Mouse (Mus musculus): ENCODE data around the gene Sorbs1. TPM values are rescaled to one million over a fixed set of nuclear protein-coding genes. Genes with fewer than 3 reads are reported as not detected.

Gene Sorbs1
- polyA plus RNA-seq, 1 experiment from 2014 or later = 111 TPM

DNA sequence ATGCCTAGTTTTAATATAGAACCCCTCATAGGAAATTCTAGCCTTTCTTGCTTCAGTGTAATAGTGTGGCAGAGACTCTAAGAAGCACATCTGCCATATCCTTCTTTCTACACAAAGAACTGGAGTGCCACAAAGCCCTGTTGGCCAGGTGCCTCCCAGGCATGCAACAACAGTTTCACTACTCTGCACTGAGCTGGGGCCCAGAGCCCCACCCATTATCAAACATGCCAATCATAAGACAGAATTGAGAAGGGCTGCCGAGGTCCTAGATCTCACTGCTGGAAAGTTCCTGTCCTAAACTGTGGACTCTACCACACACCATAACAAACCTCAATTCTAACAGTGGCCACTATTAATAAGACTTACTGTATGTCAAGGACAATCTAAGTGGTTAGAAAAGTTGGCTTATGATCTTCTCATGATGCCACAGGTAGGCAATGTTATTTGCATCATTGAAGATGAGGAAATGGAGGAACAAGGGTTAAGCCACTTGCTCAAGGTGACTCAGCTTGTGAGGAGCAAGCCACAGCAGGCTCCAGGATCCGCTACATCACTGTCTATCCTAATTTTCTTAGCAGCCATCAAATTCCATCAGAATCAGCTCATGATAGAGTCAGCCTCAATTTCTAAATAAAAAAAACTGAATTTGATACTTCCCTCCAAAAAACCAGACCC is 257.1 kb downstream of the Sorbs1 start:
- Histone ChIP-seq H3K4me3 (ENCODE audit: low read depth, low read length) (no peak overlapping the region), H3K9ac (ENCODE audit: low read length) (no peak overlapping the region), H3K4me1 (replicated peaks; ENCODE audit: control insufficient read depth, insufficient read depth) (no peaks in the 10 kb centered on the region; the same call in 1 of the 2 replicates), H3K27me3 (ENCODE audit: control insufficient read depth, insufficient read depth, low read length) (no peaks in the 10 kb centered on the region), H3K9me3 (ENCODE audit: control insufficient read depth, low read length) (no peaks in the 10 kb centered on the region), H3K4me2 (replicated peaks; ENCODE audit: low read depth) (no peak overlapping the region), H3K27ac (replicated peaks) (peak overlapping the region; percentile 2; the same call in 1 of the 2 replicates), H3K36me3 (ENCODE audit: control insufficient read depth, insufficient read depth, low read length) (no peaks in the 10 kb centered on the region)
- DNase-seq (ENCODE audit: low spot score) (peak; percentile 43), ATAC-seq (ENCODE audit: low FRiP score, low TSS enrichment) (0 out of 2 replicates have a peak, but pooled peaks have one; percentile 33)
- WGBS = 45% methylated on average over 2 of the region's 2 CpGs
- no peak for TF ChIP-seq EP300 (optimal IDR thresholded peaks at IDR 0.05)
- no peak for TF ChIP-seq CTCF (IDR thresholded peaks at IDR 0.05; ENCODE audit: low read depth)

- no peak for ATAC-seq (ENCODE audit: low FRiP score, low TSS enrichment)
- no peaks in the 10 kb centered on the region for H3K27me3 ChIP-seq (ENCODE audit: control insufficient read depth, insufficient read depth, low read length)
- 23% methylated on average over 1 of the region's 1 CpGs for WGBS
- H3K4me2 ChIP-seq (replicated peaks; ENCODE audit: low read depth) = no peak overlapping the region
- H3K9me3 ChIP-seq (ENCODE audit: control insufficient read depth, low read length) = no peaks in the 10 kb centered on the region
- H3K4me3 ChIP-seq (ENCODE audit: low read depth, low read length) = no peak overlapping the region
- no peaks in the 10 kb centered on the region for H3K36me3 ChIP-seq (ENCODE audit: control insufficient read depth, insufficient read depth, low read length)
- no peaks in the 10 kb centered on the region; the same call in 1 of the 2 replicates for H3K4me1 ChIP-seq (replicated peaks; ENCODE audit: control insufficient read depth, insufficient read depth)
- no peak overlapping the region for H3K9ac ChIP-seq (ENCODE audit: low read length)
- peak overlapping the region; percentile 1; the same call in 1 of the 2 replicates for H3K27ac ChIP-seq (replicated peaks)
- no peak for DNase-seq (ENCODE audit: low spot score)
- TF ChIP-seq CTCF (IDR thresholded peaks at IDR 0.05; ENCODE audit: low read depth) (no peak), EP300 (optimal IDR thresholded peaks at IDR 0.05) (no peak)
These were observed 258.0 kb downstream of the Sorbs1 start for GRCm38 (mm10) chr19:40255561-40255960.

DNA sequence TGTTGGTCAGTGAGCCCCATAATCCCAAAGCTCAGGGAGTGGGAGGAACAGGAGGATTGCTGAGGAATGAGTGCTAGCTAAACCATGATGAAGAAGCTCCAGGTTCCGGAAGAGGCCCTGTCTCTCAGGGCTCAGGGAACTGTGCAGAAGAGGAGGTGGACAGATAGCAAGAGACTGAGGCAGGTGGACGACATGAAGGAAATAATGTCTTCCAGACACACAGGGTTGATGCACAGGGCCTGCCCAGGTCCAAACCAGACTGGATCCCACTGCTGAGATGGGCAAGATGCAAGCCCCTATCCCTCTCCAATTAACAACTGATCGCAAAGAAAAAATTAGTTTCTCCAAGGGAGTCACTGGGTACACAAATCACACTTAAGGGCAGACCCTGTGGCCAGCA is 258.8 kb downstream of the Sorbs1 start:
- WGBS = 94% methylated on average over 3 of the region's 3 CpGs

DNA sequence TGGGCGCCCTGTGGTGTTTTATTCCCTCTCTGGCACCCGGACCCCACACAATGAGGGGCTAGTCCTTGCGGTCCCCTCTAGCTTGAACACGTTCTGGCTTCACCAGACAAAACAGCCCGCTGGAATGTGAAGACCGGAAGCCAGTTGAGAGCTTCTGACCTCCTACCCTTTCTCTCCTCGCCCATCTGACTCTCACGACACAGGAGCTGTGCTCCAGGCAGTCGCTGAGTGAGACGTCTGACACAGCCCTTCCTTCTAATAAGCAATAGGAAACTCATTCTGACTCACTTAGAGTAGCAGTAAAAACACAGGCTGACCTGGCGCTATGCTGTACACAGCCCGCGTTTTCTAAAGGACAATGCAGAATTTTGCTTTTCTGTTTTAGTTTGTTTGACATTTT is 259.8 kb downstream of the Sorbs1 start:
- no peak overlapping the region for H3K9ac ChIP-seq (ENCODE audit: low read length)
- H3K4me2 ChIP-seq (replicated peaks; ENCODE audit: low read depth) = no peak overlapping the region
- H3K27ac ChIP-seq (replicated peaks) = peak overlapping the region; percentile 0
- H3K27me3 ChIP-seq (ENCODE audit: control insufficient read depth, insufficient read depth, low read length) = no peaks in the 10 kb centered on the region
- no peaks in the 10 kb centered on the region for H3K9me3 ChIP-seq (ENCODE audit: control insufficient read depth, low read length)
- ATAC-seq (ENCODE audit: low FRiP score, low TSS enrichment) = peak; percentile 50
- TF ChIP-seq CTCF (IDR thresholded peaks at IDR 0.05; ENCODE audit: low read depth) = no peak
- no peak for TF ChIP-seq EP300 (optimal IDR thresholded peaks at IDR 0.05)
- WGBS = 44% methylated on average over 13 of the region's 13 CpGs
- no peak for DNase-seq (ENCODE audit: low spot score)
- H3K36me3 ChIP-seq (ENCODE audit: control insufficient read depth, insufficient read depth, low read length) = no peaks in the 10 kb centered on the region
- no peaks in the 10 kb centered on the region; the same call in 1 of the 2 replicates for H3K4me1 ChIP-seq (replicated peaks; ENCODE audit: control insufficient read depth, insufficient read depth)
- H3K4me3 ChIP-seq (ENCODE audit: low read depth, low read length) = no peak overlapping the region

More for the DNA sequence above, 258.8 kb downstream of the Sorbs1 start:
- Histone ChIP-seq H3K9me3 (ENCODE audit: control insufficient read depth, low read length) (no peaks in the 10 kb centered on the region), H3K27ac (replicated peaks) (peak overlapping the region; percentile 0), H3K36me3 (ENCODE audit: control insufficient read depth, insufficient read depth, low read length) (no peaks in the 10 kb centered on the region), H3K27me3 (ENCODE audit: control insufficient read depth, insufficient read depth, low read length) (no peaks in the 10 kb centered on the region), H3K4me1 (replicated peaks; ENCODE audit: control insufficient read depth, insufficient read depth) (no peaks in the 10 kb centered on the region; the same call in 1 of the 2 replicates), H3K4me2 (replicated peaks; ENCODE audit: low read depth) (no peak overlapping the region), H3K9ac (ENCODE audit: low read length) (no peak overlapping the region), H3K4me3 (ENCODE audit: low read depth, low read length) (no peak overlapping the region)
- DNase-seq (ENCODE audit: low spot score) (no peak), ATAC-seq (ENCODE audit: low FRiP score, low TSS enrichment) (no peak)
- TF ChIP-seq CTCF (IDR thresholded peaks at IDR 0.05; ENCODE audit: low read depth) (no peak), EP300 (optimal IDR thresholded peaks at IDR 0.05) (no peak)

DNA sequence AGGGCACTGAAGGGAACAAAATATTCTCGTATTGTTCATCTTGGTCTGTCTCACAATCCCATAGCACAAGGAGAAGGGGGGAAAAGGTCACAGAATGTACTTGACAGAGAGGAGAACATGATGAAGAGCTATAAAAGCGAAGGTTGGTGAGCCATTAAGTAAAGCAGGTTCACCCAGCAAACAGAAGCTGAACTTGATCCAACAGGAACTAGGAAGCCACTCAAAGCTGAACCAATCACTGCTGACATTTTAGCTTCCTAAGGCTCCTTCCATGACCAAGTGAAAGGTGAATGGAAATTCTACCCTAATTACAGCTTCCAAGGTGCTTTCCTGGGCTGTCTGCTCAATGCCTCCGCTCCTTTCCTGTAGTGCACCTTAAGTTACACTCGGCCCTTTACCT is 262.5 kb downstream of the Sorbs1 start:
- Histone ChIP-seq H3K9ac (ENCODE audit: low read length) (no peak overlapping the region), H3K27ac (replicated peaks) (peak overlapping the region; percentile 63), H3K27me3 (ENCODE audit: control insufficient read depth, insufficient read depth, low read length) (no peaks in the 10 kb centered on the region), H3K9me3 (ENCODE audit: control insufficient read depth, low read length) (no peaks in the 10 kb centered on the region), H3K4me2 (replicated peaks; ENCODE audit: low read depth) (no peak overlapping the region), H3K4me3 (ENCODE audit: low read depth, low read length) (no peak overlapping the region), H3K4me1 (replicated peaks; ENCODE audit: control insufficient read depth, insufficient read depth) (no peaks in the 10 kb centered on the region; the same call in 1 of the 2 replicates), H3K36me3 (ENCODE audit: control insufficient read depth, insufficient read depth, low read length) (no peaks in the 10 kb centered on the region)
- no peak for TF ChIP-seq CTCF (IDR thresholded peaks at IDR 0.05; ENCODE audit: low read depth)
- no peak for TF ChIP-seq EP300 (optimal IDR thresholded peaks at IDR 0.05)
- WGBS = 84% methylated on average over 4 of the region's 4 CpGs
- ATAC-seq (ENCODE audit: low FRiP score, low TSS enrichment) (peak; percentile 30; the same call in 1 of the 2 replicates), DNase-seq (ENCODE audit: low spot score) (no peak)

DNA sequence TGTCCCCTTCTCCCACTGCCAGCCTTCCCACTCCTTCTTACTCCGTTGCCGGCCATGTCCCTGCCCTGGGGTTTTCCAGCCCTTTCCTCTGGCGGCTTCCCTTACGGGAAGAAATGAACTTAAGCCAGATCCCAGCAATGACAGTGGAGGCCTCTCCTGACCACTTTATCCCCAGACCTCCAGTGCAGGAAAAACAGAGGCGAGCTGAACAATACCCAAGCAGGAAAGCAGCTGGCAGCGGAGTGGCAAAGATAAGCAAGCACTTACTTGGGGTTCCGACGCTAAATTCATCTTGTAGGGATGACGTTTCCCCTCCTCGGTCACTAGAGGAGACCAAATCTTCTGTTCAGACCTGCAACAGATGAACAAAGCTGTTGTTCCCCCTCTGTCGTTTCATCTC is 264.2 kb downstream of the Sorbs1 start:
- no peak for DNase-seq (ENCODE audit: low spot score)
- 65% methylated on average over 11 of the region's 11 CpGs for WGBS

More for the DNA sequence above, 264.2 kb downstream of the Sorbs1 start:
- no peaks in the 10 kb centered on the region for H3K27me3 ChIP-seq (ENCODE audit: control insufficient read depth, insufficient read depth, low read length)
- H3K9ac ChIP-seq (ENCODE audit: low read length) = no peak overlapping the region
- 0 out of 2 replicates have a peak overlapping the region, but pooled peaks have one; percentile 0 for H3K27ac ChIP-seq (replicated peaks)
- H3K36me3 ChIP-seq (ENCODE audit: control insufficient read depth, insufficient read depth, low read length) = no peaks in the 10 kb centered on the region
- no peak for TF ChIP-seq CTCF (IDR thresholded peaks at IDR 0.05; ENCODE audit: low read depth)
- no peak for TF ChIP-seq EP300 (optimal IDR thresholded peaks at IDR 0.05)
- H3K4me2 ChIP-seq (replicated peaks; ENCODE audit: low read depth) = no peak overlapping the region
- H3K4me1 ChIP-seq (replicated peaks; ENCODE audit: control insufficient read depth, insufficient read depth) = no peaks in the 10 kb centered on the region; the same call in 1 of the 2 replicates
- H3K4me3 ChIP-seq (ENCODE audit: low read depth, low read length) = no peak overlapping the region
- ATAC-seq (ENCODE audit: low FRiP score, low TSS enrichment) = no peak
- no peaks in the 10 kb centered on the region for H3K9me3 ChIP-seq (ENCODE audit: control insufficient read depth, low read length)

Data from stomach, postnatal 0 days (tissue).